Mouse (Mus musculus) brown adipose tissue, adult 24 weeks (tissue): ENCODE results near the gene Serp2. TPM values are rescaled to one million over a fixed set of nuclear protein-coding genes. Genes with fewer than 3 reads are reported as not detected.
A peak's percentile ranks its signal among the peaks of the same experiment; 100 is the strongest.

Source experiments
- H3K27ac ChIP-seq: fragments of 200-500 bp; replicated peaks from 2 replicates; pipeline ENCODE4 v1.5.1; 2012; ENCODE audit warnings: low read depth, mild to moderate bottlenecking, low read length
- H3K4me1 ChIP-seq: fragments of 200-500 bp; 2 replicates; pipeline ENCODE4 v1.6.1; 2012; ENCODE audit warnings: low read length, mixed read lengths; ENCODE audit not compliant: control insufficient read depth, insufficient read depth, insufficient read length
- H3K4me3 ChIP-seq: fragments of 200-500 bp; 2 replicates; pipeline ENCODE4 v1.5.1; 2012; ENCODE audit warnings: low read depth, mild to moderate bottlenecking, low read length, moderate library complexity; ENCODE audit not compliant: insufficient read depth
- polyA plus RNA-seq: library from polyadenylated mRNA; stranded (reverse); fragments of >200 nt; gene quantifications from 2 replicates; pipeline ENCODE4 v1.2.4, GENCODE M21; 2012; ENCODE audit not compliant: missing spikeins, insufficient read depth, insufficient read length

The Serp2 gene
- polyA plus RNA-seq, 1 experiment: not detected

GRCm38 (mm10) chr14:76504121-76504737, 52.5 kb downstream of the Serp2 start:
- H3K4me3 ChIP-seq: peak overlapping the region; percentile 89
- H3K4me1 ChIP-seq: peaks cover 5% of the 10 kb centered on the region; the same call in 1 of the 2 replicates
- peak overlapping the region; percentile 82 for H3K27ac ChIP-seq

- H3K4me3 ChIP-seq: peak overlapping the region; percentile 25; the same call in 1 of the 2 replicates
- no peak overlapping the region for H3K27ac ChIP-seq
- peaks cover 5% of the 10 kb centered on the region; the same call in 1 of the 2 replicates for H3K4me1 ChIP-seq
Measured at GRCm38 (mm10) chr14:76503231-76503851, 53.3 kb downstream of the Serp2 start.

- no peaks in the 10 kb centered on the region for H3K4me1 ChIP-seq
- no peak overlapping the region for H3K27ac ChIP-seq
- H3K4me3 ChIP-seq: no peak overlapping the region
Measured at GRCm38 (mm10) chr14:76500036-76500435, 56.7 kb downstream of the Serp2 start.

- Histone ChIP-seq H3K4me3 (no peak overlapping the region), H3K4me1 (no peaks in the 10 kb centered on the region), H3K27ac (no peak overlapping the region)
Measured at GRCm38 (mm10) chr14:76499492-76499891, 57.2 kb downstream of the Serp2 start.

GRCm38 (mm10) chr14:76498210-76498609, 58.5 kb downstream of the Serp2 start:
- H3K4me1 ChIP-seq: no peaks in the 10 kb centered on the region
- no peak overlapping the region for H3K27ac ChIP-seq
- no peak overlapping the region for H3K4me3 ChIP-seq

- H3K4me1 ChIP-seq: no peaks in the 10 kb centered on the region
- H3K4me3 ChIP-seq: no peak overlapping the region
- H3K27ac ChIP-seq: no peak overlapping the region
Measured at GRCm38 (mm10) chr14:76497187-76497586, 59.5 kb downstream of the Serp2 start.

GRCm38 (mm10) chr14:76495022-76495421, 61.7 kb downstream of the Serp2 start:
- H3K27ac ChIP-seq: no peak overlapping the region
- H3K4me1 ChIP-seq: no peaks in the 10 kb centered on the region
- H3K4me3 ChIP-seq: no peak overlapping the region

- no peak overlapping the region for H3K4me3 ChIP-seq
- H3K4me1 ChIP-seq: no peaks in the 10 kb centered on the region
- H3K27ac ChIP-seq: no peak overlapping the region
Measured at GRCm38 (mm10) chr14:76489128-76489527, 67.6 kb downstream of the Serp2 start.

- Histone ChIP-seq H3K4me3 (no peak overlapping the region), H3K4me1 (no peaks in the 10 kb centered on the region), H3K27ac (no peak overlapping the region)
Measured at GRCm38 (mm10) chr14:76488101-76489044, 68.3 kb downstream of the Serp2 start.

GRCm38 (mm10) chr14:76487609-76488008, 69.1 kb downstream of the Serp2 start:
- no peaks in the 10 kb centered on the region for H3K4me1 ChIP-seq
- H3K4me3 ChIP-seq: no peak overlapping the region
- H3K27ac ChIP-seq: no peak overlapping the region

GRCm38 (mm10) chr14:76483701-76484100, 73.0 kb downstream of the Serp2 start:
- no peak overlapping the region for H3K4me3 ChIP-seq
- H3K27ac ChIP-seq: no peak overlapping the region
- H3K4me1 ChIP-seq: no peaks in the 10 kb centered on the region

Other genes with a start within 250 kb of the Serp2 start
- 52.7 and 91.0 TPM in 2 replicates for gene Tsc22d1, start 141.9 kb downstream of the Serp2 start, polyA plus RNA-seq